Mouse (Mus musculus): ENCODE results near the gene Fam160a1.

Fam160a1 gene

DNA sequence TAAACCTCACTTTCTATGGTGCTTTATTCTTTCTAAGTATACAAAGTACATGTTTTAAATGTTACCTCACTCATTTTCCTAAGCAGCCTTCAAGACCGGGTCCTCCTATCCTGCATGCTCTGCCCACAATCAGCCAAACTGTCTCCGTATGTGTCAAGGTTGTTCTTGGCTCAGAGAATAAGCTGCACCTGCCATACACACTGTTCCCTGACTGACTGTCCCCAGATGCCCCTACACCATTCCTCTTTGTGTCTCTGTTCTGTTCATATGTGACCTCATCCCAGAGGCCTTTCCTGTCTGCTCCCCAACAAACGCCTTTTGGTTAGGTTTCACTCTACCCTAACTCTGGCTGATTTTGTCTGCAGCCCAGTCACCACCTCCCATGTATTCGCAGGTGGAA, 10.2 kb upstream of the Fam160a1 start:
- DNase-seq (ENCODE audit: low read depth) = no peak

DNA sequence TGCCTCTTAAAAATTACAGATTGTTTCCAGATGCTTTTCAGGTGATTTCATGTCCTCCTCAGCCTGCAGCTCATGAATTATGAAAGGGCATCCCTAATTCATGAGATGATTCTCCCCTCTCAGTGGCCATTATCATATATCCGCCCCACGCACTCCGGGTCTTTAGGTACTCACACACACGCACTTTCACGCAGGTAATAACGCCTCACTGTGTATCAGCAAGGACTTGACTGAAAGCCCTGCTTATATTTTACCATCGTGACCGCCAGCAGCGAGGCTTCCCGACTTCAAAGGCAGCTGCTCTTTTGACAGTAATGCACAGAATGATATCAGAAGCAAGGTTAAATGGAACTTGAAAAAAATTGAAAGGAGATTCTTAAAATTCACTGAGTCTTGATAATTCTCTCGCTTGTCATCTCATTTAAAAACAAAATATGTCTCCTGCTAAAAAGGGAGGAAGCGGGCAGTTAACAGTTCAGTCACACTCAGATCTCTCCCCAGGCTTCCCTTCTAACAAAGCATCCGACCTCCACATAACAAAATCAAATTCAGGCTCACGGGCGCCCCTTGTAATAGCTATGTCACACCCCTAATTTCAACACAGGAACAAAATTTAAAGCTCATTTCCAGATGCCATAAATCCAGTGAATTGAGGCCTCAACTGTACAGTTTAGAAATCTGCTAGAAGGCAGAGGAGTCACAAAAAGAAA, 3.9 kb upstream of the Fam160a1 start:
- no peak for DNase-seq (ENCODE audit: low read depth)

DNA sequence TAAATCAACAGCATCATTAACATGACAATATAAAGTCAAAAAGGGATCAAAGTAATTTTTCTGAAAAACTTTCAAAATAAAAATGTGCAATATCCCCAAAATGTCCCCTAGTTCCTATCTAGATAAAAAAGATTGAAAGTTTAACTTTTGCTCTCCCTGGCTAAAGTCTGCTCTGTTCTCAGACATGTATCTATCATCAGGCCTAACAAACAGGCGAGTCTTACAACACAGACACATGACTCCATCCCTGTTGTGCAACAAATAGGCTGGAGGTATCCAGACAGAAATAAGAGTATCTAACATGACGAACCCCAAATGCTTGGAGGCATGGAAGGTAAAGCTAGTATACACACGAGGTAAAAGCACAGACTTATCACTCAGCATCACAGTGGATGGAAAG, 2.2 kb upstream of the Fam160a1 start:
- no peak for DNase-seq (ENCODE audit: low read depth)

DNA sequence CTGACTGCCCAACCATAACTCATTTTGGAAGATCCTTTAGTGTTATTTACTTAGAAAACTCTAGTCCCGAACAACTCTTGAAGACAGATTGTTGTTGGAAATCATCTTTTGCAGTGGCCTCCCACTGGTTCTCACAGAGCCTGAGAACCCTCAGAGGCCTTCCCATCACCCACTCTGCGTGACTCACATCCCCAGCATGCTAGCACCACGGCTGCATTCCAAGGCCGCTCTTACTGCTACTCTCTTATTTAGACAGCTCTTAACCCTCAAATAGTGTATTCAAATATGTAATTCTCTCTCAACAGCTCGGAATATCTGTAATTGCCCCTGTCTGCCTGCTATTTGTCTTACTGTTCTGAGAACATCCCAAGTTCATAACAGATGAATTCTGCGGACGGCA, 2.9 kb downstream of the Fam160a1 start:
- DNase-seq (ENCODE audit: low read depth) = no peak

DNA sequence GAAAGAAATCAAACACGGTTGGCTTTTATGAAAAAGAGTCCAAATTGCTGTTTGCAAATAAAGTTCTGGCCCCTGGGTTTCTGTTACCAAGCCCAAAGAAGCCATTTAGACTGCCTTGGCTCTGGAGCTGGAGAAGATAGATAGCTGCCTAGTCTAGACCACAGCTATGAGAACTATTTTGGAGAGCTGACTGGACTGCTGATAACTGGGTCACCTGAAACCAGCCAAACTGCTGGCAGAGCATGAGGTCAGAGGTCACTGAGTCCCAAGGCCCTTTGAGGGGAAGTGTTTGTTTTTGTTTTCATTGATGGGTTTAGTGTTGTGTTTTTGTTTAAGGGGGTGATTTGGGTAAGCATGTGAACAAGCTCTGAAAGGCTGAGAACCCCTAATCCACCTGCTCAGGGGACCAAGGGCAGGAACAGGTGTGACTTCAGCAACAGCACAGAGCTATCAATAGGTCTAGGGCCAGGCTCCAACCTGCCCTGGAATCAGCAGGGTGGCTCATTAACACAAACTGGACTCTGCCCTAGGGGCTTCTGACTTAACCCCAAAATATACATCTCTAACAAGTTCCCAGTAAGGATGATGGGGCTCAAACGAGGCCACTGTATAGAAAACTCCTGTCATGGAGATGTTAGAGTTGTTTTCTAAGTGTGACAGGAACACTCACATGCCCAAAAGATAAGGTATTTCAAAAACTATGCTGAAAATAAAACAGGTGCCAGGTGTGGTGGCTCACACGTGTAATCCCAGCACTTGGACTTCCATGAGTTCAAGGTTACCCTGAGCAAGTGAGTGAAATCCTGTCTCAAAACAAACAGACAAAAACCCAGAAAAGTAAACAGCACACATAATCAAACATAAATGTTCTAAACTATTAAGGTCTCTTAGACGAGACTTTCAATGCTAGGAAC, 3.7 kb downstream of the Fam160a1 start:
- DNase-seq (ENCODE audit: low read depth) = no peak

DNA sequence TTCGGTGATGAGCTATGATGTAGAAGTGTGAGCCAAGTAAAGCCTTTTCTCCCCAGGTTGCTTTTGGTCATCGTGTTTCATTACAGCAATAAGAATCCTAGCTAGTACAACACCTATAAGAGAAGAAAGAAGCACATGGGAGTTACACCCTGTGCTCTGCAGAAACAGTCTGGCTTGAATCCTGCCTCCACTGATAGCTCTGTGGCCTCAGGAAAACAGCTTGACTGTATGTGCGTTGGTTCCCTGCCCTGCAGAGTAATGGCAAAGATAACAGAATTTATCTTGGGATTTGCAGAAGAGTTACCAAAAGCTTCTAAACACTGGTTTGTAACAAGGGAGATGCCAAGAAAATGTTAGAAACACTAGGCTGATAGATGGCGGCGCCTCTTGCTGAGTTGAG, 5.1 kb downstream of the Fam160a1 start:
- DNase-seq (ENCODE audit: low read depth) = no peak

DNA sequence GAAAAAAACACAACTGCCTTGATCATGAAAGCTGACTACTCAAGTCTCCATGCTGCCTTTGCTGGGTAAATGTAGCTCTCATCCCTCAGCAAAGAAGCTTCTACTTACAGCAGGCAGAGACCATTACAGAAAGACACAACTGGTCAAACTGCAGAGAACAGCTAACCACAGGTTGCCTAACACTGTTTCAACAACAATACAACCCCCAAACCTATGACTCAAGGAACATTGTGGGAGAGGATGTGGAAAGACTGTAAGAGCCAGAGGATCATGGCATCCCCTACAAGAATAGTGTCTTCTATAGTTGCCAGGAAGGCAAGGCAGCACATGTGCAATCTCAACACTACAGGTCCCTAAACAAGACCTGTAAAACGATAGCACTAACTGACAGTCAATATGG, 23.9 kb downstream of the Fam160a1 start:
- DNase-seq (ENCODE audit: low read depth) = no peak

DNA sequence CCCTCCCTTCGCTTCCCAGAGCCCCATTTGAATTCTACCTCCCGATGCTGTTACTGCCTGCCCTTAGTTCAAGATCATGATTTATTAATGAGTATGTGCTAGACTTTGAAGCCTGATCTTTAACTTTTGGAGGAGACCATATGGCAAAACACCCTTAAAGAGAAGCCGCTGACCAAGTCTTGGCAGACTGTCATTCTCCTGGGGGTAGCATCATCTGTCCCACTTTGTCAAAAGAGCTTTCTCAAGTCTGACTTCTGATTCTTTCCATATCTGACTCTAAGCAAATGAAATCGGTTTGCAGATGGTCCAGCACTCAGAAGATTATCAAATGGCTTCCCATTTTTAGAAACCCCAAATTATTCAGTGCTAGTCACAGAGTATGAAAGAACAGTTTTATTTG, 27.3 kb downstream of the Fam160a1 start:
- no peak for DNase-seq (ENCODE audit: low read depth)

DNA sequence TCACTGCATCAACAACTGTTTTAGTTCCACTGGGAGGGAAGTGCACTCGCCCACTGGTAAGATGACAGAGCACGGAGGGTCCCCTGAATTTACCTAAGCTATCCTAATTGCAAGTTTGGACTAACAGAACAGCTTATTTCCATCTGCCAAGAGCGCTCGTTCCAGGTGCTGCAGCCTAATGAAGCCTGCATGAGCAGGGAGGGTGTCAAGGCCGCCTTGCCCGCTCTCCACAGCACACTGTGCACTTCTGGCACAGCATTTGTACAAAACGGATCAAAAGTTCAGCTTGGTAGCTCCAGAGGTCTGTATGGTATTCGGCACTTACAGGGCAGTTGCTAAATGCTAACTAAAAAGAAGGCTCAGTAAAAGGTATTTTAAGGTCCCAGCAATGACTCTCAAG, 30.6 kb downstream of the Fam160a1 start:
- no peak for DNase-seq (ENCODE audit: low read depth)

DNA sequence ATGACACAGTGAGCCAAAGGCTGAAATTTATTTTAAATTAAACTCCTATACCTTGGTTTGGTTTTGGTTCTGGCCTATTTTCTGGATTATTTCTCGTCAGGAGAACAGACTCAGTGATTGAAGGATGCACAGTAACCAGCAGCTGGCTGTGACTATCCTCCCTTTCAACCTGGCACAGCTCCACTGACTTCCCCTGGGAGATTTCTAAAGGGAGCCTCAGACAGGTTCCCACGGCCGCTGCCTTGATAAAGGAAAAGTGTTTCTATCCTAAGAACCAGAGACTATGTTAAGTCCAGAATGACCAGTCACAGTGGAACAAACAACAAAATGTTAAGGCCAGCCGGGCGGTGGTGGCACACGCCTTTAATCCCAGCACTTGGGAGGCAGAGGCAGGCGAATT, 36.2 kb downstream of the Fam160a1 start:
- no peak for DNase-seq (ENCODE audit: low read depth)

DNA sequence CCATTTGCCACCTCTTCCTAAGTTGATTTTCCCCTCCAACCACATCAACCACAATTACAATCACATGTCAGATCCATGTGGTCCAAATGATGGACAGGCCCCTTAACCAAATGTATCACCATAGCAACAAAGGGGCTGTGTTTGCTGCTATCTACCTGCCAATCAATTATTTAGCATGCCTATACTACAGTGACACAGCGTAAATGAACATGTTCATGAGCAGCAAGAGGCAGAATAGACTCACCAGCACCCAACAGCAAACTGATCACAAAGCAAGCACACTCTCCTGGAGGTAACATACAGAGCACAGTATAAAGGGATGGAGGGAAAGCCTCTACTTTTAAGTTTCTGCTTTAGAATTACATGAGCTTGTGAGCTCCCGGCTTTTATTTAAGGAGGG, 36.8 kb downstream of the Fam160a1 start:
- DNase-seq (ENCODE audit: low read depth) = no peak

DNA sequence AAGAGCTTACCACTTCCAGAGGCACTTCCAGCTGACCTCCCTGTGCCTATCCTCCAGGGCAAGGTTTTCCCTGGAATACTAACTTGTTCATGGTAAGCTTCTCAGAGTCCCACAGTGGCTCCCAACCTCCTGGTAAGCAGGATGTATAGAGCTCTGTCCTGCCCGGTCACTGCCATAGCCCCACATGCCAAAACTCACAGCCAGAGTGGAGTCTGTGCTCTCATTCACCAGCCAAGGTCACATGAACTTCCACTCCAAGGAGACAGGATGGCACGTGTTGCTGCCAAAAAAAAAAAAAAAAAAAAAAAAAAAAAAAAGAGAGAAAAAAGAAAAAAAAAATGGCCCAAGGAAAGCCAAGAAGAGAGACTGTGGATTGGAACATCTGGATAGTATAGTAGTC, 39.2 kb downstream of the Fam160a1 start:
- DNase-seq (ENCODE audit: low read depth) = no peak

DNA sequence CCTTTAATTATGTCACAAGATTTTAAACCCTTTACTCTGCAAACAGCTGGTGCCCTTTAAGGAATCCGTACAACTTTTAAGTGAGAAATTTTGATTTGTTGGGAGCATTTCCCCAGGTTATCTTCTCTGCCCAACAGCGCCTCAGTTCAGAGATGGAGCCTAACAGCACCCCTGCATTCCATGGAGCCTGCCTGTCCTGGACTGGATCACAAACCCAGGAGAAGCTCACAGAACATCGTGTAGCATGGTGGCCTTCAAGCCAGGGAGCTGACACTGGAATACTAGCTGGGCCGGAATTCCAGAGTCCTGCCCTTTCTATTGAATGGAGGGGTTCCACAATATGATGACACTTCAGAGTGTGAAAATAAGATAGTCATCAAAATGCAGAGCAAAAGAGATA, 39.7 kb downstream of the Fam160a1 start:
- DNase-seq (ENCODE audit: low read depth) = no peak

DNA sequence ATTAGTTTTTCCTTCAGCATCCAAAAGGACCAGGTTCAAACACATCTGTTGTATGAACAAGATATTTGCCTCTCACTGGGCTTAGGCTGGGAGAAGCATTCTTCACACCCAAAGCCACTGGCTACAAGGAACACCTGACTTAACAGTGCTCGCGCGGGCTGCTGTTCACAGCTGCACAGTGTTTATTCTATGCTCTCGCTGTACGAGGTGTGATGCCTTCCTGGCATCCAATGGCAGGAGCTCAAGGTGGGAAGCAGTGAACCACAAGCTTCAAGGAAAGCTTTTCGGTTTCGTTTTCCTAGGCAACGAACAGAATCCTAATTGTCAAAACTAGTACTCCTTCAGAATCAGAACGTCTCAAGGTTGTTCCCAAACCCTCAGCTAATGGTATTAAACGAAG, 40.4 kb downstream of the Fam160a1 start:
- no peak for DNase-seq (ENCODE audit: low read depth)

DNA sequence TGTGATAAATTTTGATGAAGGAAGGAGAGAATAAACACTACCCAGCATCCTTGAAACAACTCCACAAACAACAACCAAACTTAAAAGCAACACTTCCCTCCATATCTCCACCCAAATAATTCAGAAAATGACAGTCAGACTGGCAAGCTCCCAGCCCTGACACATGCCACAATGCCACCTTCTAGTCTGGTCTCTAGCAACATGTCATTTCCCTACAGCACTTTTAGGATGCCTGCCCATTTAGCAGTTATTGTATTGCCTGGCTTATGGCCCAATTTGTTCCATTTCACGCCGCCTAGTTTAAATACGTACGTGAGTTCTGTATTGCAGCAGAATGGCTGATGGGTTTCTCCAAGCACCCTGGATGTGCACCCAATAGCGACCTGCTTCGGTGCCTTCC, 41.0 kb downstream of the Fam160a1 start:
- no peak for DNase-seq (ENCODE audit: low read depth)

DNA sequence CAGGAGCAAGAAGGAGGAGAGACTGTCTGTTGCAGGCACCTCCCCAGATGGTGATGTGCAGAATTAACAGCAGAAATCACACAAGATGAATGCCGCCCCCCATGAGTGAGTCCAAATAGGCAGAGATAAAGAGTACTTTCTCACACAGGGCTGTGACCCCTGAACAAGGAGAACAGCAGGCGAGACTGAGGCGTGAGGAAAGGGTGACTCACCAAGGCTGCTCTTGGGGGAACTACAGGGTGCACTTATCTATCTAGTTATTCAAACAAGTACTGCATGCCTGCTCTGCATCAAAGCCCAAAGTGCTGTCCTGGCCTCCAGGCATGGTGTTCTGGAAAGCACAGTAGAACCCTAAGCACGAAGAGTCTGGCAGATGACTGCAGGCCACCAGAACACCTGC, 43.2 kb downstream of the Fam160a1 start:
- no peak for DNase-seq (ENCODE audit: low read depth)

DNA sequence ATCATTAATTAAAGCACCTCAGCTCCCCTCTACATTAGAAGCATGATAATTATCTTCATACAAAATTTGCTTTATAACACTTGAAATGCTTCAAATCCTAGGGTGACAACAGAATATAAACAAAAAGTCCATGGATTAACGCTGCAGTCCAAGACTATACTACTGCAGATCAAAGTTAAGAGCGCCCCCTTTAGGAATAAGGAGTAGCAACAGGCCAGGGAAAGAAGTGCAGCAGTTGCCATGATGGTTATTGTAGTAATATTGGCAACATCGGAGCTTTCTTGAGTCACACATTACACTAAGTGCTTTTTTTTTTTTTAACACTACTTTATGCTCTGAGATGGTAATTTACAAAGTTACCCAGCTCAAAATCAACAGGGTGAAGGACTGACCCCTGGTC, 43.7 kb downstream of the Fam160a1 start:
- DNase-seq (ENCODE audit: low read depth) = no peak

DNA sequence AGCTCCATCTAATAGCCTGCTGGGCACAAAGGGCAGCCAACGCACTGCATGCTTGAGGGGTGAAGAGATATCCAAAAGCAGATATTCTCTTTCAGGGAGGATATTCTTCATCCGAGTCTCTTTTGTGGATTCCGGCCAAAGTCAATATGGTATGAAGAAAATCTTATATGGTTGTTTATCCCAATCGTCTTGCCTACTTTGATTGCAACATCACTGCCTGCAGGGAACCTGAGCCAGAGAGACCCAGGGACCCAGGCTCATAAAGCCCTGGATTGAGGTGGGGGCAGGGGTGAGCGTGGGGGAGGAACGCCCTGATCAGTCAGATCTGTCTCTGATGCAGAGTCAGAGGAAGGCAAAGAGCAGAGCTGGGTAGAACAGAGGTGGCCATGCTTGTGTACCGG, 52.2 kb downstream of the Fam160a1 start:
- DNase-seq (ENCODE audit: low read depth) = no peak

DNA sequence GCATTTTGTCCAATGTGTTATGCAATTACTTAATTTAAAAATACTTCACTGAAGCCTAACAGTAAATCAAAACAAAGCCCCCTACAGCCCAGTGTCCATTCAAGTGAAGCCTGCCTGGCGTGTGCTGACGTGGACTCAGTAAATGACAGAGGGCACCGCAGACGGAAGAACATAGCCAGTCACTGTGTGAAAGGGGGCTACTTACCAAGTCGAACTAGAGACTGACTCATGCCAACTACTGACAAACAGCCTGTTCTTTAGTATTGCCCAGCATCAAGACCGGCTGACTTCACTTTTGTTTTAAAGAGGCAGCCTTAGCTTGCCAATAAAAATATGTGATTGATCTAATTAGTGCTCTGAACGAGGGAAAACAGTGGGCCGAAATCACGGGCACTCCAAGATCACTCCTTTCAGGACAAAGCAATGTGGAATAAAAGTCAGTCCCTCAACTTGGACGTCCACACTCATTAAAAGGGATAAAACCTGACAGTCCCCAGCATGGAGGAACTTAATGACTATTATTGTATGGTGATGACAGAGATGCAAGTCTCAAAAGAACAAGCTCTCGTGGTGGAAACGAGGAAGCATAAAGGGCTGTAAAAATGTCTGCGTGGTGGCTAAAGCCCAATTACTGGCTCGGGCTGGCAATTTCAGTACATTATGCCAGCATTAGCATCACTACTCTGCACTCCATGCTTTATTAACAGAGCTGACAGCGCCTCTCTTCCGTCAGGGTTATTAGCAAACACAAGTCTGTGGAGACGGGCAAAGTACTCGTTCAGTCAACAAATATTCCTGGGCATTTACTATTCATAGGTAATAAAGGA, 52.9 kb downstream of the Fam160a1 start:
- no peak for DNase-seq (ENCODE audit: low read depth)

DNA sequence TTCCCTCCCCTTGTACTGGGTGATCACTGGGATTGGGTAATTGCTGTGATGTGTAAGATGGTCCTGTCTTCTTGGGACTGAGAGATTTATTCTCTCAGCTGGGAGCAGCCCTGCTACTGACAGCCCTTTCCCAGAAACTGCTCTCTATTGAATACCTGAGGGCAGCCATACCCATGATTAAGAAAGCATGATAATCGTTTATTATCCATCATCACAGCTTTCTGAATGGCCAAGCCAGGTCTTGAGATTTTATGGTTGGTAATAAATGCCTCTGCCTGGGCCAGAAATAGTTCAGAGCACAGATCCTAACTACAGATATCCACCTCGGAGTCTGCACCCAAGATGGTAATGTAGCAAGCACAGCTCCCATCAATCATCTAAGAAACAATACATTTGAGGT, 59.1 kb downstream of the Fam160a1 start:
- no peak for DNase-seq (ENCODE audit: low read depth)

DNA sequence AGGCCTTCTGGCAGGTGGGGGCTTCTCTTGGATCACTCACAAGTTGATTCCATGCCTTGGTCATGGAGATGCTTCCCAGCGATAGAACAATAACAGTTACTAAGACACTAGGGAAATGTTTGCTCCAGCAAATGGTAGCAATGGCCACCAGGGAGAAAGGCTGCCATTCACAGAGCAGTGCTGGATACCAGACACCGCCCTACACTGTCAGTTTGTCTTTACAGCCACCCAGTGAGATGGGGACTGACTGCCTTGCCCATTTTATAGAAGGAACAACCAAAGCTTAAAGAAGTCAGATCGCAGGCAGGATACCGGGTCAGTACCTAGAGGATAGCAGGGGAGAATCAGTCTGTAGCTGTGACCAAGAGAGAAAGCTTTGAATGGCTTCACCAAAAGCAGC, 59.7 kb downstream of the Fam160a1 start:
- no peak for DNase-seq (ENCODE audit: low read depth)

DNA sequence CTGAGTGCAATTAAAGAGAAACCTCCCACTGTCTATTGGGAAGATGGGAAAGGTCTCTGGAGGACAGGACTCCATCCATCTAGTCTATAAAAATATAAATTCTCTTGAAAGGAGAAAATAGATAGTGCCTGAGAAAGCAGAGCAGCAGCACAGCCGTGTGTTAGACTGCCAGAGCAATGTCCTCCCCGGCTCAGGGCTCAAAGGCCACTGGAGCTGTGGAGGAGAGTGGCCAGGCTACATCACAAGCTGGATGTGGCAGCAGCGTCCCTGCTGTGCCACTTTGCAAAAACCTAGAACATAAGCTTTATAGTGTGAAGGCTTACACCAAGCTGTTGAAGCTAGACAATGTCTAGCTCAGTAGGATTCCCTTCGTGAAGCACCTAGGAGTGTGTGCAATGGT, 67.7 kb downstream of the Fam160a1 start:
- no peak for DNase-seq (ENCODE audit: low read depth)

DNA sequence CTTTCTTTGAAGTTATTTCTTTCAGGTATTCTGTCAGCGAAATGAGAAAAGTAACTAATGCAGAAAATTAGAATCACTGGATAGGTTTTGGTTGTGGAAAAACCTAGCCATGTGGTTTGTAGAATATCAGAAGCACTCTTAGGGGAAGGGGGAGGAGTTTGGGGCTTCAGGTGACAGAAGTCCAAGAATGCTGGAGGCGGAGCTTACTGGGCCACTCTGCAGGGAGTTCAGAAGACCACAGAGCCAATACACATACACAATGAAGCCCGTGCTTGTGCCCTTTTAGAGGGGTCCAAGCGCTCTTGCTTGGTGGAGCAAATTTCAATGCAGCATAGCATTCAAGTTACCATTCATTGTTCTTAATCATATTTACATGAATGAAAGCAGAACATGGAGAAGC, 68.2 kb downstream of the Fam160a1 start:
- no peak for DNase-seq (ENCODE audit: low read depth)

All from c-Kit-positive CD71-negative TER-119-negative erythroid progenitor cells, embryonic 14.5 days (primary cell).